Mouse (Mus musculus) embryonic fibroblast, embryonic 13.5 days (primary cell): Measurements from ENCODE around the gene Nedd1.

ENCODE experiments used
- CTCF ChIP-seq: IDR thresholded peaks from 2 replicates; pipeline ENCODE4 v1.5.1; 2011; ENCODE audit warnings: mild to moderate bottlenecking, control low read depth, low read length, moderate library complexity, borderline replicate concordance; ENCODE audit not compliant: insufficient read depth
- POLR2A ChIP-seq: IDR thresholded peaks from 2 replicates; pipeline ENCODE4 v1.6.1; 2011; ENCODE audit warnings: low read depth, mild to moderate bottlenecking, control low read depth, low read length, moderate library complexity

- TF ChIP-seq POLR2A = no peak
- no peak for TF ChIP-seq CTCF
Observed at GRCm38 (mm10) chr10:92649096-92649495, 73.1 kb downstream of the Nedd1 start.
